Mouse (Mus musculus) small intestine, adult 2 months (tissue): ENCODE measurements around the gene Ankrd6.

ENCODE experiments used
- CTCF ChIP-seq: fragments of 200-500 bp; IDR thresholded peaks from 2 replicates; pipeline ENCODE4 v1.5.1; 2012; ENCODE audit warnings: low read depth, mild to moderate bottlenecking, control low read depth, inconsistent platforms, low read length, moderate library complexity, mixed read lengths; ENCODE audit not compliant: insufficient replicate concordance, insufficient read length; ENCODE audit errors: extremely low read depth
- POLR2A ChIP-seq: fragments of 200-500 bp; IDR thresholded peaks from 2 replicates; pipeline ENCODE4 v1.6.1; 2012; ENCODE audit warnings: low read depth, mild to moderate bottlenecking, control low read depth, inconsistent platforms, low read length, moderate library complexity

DNA sequence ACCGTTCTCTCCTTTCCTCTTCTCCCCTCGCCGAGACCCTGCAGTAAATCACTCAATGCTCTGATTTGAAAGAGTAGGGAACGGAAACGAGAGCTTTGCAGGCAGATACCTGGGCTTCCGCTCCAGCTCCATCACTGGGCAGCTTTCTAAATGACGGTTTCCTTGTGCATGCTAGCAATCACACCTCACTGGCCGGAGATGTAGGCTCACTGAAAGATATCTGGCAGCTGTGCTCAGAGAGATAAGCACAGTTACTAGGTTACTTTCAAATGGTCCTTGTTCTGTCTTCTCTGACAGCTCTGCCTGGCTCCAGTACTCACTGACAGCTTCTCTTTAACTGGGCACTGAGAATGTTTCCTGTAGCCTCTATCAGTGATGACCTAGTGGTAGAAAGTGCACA lies 81.8 kb downstream of the Ankrd6 start:
- TF ChIP-seq CTCF, result no peak
- no peak for TF ChIP-seq POLR2A
